Mouse (Mus musculus): ENCODE measurements around the gene Yju2. TPM values are rescaled to one million over a fixed set of nuclear protein-coding genes. Genes with fewer than 3 reads are reported as not detected.
"Not testable (repeated sequence)": the region's sequence is repeated elsewhere in the genome, so short reads cannot be mapped to it uniquely, and the experiment has no call there.

Yju2 gene
- total RNA-seq (2021) = 10 to 100 TPM; 17.4 to 20.5 TPM

GRCm38 (mm10) chr17:55958918-55959728, at the start of gene Yju2:
Yju2 (plus strand) TSS chr17:55959099.
- DNase-seq = peak; percentile 94

DNA sequence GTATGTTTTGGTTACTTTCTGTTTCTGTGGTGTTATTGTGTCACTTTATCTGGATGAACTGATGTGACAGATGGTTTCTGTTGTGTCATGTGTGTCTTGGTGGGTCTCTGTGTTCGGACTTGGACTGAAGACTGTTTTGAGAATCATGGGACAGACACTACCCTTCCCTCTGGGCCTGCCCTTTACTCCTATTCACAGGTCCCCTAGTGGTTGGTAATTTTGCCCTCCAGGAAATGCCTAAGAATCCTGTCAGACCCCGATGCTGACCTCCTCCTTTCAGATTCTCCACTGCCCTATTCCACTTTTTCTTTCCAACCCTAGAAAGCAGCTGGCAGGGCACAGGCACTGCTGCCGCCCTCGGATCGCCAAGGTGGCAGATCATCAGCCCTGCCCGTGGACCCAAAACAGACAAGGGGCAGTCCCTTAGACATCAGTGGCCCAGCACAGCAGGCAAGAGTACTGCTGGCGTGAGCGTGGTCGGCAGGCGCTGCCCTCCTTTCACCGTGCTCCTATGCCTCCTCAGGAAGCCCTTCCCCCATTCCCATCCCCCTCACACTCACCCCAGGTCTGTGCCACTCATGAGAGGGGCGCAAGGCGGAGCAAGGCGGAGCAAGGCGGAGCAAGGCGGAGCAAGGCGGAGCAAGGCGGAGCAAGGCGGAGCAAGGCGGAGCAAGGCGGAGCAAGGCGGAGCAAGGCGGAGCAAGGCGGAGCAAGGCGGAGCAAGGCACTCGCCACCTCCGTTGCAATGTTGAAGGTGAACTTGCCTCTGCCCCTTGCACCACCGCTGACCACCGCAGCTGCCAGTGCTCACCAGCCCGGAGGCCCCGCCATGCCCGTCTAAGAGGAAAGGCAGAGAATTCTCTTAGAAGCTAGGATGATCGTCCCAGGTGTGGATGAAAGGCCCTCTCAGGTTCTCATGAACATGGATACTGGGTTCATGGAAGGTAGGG, 27.1 kb upstream of the Yju2 start:
- peak; percentile 47 to 56 for DNase-seq

GRCm38 (mm10) chr17:55932635-55933034, 26.3 kb upstream of the Yju2 start:
- no peak for DNase-seq

GRCm38 (mm10) chr17:55933191-55933590, 25.7 kb upstream of the Yju2 start:
- DNase-seq = no peak

DNA sequence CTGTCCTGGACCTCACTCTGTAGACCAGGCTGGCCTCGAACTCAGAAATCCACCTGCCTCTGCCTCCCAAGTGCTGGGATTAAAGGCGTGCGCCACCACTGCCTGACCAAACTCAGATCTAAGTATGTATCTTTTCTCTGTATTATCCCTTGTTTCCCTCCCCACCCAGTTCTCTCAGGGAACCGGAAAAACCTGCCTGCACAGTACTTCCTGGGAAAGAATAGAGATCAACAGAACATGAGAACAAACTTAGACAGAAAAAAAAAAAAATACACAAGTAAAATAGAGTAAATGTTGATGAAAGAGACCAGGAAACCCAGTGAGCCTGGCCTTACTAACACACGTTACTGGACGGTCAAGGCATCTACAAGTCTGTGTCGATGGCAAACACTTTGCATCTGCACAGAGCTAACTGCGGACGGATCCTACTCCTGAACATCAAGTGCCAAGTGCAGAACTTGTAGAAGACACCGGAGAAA, 14.5 kb upstream of the Yju2 start:
- DNase-seq = not testable (repeated sequence)

DNA sequence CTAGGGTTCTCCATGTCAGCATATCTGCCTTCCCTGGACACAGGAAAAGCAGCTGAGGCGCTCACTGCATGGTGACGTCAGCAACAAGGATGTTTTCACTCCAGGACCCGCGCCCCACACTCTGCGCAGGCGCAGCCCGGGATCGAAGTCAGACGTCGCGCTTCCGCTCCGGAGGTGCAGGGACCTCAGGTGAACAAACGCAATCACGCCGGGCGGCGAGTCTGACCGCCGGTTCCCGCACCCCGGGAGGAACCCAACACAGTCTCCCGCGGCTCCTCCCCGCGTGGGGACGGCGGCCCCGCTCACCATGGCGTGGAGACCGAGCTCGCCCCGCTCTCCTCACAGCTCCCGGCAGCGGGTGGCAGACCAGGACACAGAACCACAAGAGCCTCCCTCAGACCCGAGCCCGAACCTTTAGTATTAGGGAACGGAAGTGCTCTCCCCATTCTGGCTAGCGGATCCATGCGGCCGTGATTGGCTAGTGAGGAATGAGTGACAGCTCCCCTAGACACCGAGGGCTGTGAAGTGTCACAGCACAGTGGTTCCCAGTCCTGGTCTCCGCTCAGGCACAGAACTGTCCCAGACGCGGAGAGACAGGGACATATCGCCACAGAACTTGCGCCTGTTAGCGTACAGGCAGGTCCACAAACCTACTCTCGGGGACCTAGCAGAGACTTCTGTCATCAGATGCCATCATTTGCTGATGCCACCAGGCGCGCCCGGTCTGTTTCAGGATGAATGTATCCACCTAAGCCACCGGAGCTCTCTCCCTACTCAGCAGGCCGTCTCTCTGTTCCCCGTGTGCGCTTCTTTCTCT, 13.8 kb upstream of the Yju2 start:
- DNase-seq = peak; percentile 92 to 93

DNA sequence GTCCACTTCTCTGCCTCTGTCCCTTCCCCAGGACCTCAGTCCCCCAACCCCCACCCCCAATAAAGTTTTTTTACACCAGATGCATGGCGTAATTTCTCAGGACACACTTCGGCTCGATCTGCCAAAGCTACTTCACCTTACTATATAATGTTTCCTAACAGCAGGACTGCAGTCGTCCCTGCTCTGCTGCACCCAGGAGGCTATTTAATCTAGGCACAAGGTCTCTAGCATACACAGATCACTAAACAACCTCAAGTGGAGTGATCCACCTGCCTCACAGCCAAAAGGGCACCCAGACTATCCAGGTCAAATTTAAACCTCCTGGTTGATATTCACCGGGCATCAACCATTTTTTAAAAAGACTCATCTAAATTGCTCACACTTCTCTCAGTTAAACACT, 13.2 kb upstream of the Yju2 start:
- DNase-seq = no peak

DNA sequence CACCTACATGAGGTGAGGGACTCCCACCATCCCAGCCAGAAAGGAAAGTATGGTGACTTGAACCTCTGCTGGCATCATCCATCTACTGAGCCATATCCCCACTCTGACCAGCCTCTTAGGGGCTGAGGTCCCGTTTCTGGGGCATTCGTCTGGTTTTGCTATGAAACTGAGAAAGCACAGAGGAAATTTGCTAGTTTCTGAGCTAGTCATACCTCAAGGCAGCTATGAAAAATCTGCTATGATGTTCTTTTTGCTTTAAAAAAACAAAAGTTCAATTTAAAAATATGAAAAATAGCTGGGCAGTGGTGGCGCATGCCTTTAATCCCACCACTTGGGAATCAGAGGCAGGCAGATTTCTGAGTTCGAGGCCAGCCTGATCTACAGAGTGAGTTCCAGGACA, 10.3 kb upstream of the Yju2 start:
- no peak for DNase-seq

DNA sequence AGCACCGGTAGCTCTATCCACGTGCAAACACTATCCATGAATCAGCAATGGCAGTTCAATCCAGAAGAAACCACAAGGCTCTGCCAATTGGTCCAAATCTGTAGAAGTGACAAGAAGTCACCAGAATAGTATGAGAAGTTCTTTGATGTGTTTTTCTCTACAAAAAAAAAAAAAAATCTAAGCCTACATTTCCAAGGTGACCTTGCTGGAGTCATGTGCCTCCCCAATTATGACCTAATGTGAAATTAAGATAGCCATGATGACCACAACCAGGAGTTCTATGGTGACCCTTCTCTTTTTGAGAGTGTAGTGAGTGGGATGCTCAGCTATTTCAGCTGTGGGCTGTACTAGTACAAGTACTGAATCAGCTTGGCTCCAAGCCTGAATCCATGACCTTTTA, 9.5 kb upstream of the Yju2 start, which contains the start of gene Zfp119b:
Zfp119b (minus strand) TSS at position 101 of the 400 bp plus-strand sequence.
- DNase-seq = no peak

- no peak for DNase-seq
Observed at GRCm38 (mm10) chr17:55950601-55951000, 8.3 kb upstream of the Yju2 start.

DNA sequence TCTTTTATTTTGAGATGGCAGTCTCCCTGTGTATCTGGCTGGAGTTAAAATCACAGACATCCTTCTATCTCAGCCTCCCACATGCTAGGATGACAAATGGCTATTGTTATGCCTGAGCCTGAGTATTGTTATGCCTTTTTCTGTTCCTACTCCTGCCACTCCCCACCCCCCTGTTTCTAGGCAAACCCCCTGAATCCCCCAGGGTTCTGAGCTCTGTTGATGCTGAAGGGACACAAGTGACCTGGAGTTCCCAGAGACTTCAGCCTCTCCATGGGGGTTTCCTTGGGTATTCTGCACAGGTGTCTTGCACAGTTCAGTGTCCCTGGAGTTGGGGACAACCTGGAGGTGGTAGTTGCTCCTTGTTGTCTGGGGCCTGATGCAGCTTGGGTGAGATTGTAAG, 6.9 kb upstream of the Yju2 start:
- DNase-seq = no peak

- DNase-seq = no peak
Observed at GRCm38 (mm10) chr17:55952447-55953027, 6.4 kb upstream of the Yju2 start, which contains the start of gene Ebi3. Ebi3 (plus strand) TSS chr17:55952640.

- DNase-seq = no peak
Observed at GRCm38 (mm10) chr17:55953751-55954150, 5.1 kb upstream of the Yju2 start.

GRCm38 (mm10) chr17:55954229-55954628, 4.7 kb upstream of the Yju2 start:
- DNase-seq = no peak

GRCm38 (mm10) chr17:55956129-55956528, 2.8 kb upstream of the Yju2 start:
- DNase-seq = peak; percentile 60 to 70

GRCm38 (mm10) chr17:55956591-55956990, 2.3 kb upstream of the Yju2 start:
- DNase-seq = peak in 1 of 2 experiments; percentile 12

DNA sequence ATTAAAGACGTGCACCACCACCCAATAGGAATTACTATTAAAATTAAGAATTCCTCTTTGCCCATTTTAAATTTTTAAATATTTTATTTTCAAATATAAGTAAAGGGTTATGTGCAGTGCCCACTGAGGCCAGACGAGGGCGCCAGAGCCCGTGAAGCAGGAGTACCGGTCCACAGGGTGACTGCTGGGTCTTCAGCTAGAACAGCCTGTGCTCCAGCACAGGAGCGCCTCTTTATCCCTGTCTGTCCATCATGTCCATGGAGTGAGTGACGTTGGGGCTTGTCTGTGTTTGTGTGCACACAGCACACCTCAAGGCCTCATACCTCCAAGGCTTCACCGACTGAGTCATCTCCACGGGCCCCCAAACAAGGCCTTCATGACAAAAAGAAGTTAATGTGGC, 1.7 kb upstream of the Yju2 start:
- peak; percentile 60 to 71 for DNase-seq

GRCm38 (mm10) chr17:55957726-55958583, 944 bp upstream of the Yju2 start:
- DNase-seq = no peak

- no peak for DNase-seq
Observed at GRCm38 (mm10) chr17:55958584-55958886, 364 bp upstream of the Yju2 start.

GRCm38 (mm10) chr17:55959946-55960740, 1.2 kb downstream of the Yju2 start:
- DNase-seq = peak in 1 of 2 experiments; percentile 12
